Mouse (Mus musculus): ENCODE data around the gene Dhx30.
"Not testable (repeated sequence)": the region's sequence is repeated elsewhere in the genome, so short reads cannot be mapped to it uniquely, and the experiment has no call there.

The Dhx30 gene

DNA sequence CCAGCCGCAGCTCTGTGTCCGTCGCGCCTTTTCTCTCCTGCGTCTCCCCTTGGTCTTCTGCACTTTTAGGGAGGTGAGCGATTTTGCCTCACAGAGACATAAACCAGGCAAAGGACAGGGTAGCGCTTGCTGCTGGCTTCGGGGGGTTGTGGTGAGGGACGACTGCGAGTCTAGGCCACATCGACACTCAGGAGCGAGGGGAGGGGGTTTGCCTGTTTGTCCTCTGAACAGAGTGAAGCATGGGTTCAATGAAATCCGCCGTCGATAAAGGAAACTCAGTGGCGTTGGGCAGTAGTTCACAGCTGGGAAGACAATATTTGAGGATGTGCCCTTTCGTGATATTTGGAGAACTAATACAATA is at the start of gene Dhx30:
Dhx30 (minus strand) TSS at position 52 of the 361 bp plus-strand sequence.
- DNase-seq (ENCODE audit: low spot score in 2 of 2) = no peak

DNA sequence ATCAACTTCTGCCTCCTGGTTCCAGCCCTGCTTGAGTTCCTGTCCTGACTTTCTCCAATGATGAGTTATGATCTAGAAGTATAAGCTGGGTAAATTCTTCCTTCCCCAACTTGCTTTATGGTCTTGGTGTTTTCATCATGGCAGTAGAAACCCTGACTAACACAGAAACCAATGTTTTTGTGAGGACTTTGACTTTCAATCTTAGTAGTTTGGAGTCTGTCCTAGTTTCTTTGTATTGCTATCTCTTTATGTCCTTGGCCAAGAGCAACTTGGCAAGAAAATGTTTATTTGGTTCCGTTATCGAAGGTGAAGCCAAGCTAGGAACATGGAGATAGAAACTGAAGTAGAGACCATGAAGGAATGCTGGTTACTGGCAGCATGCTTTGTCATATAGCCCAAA is 45.4 kb upstream of the Dhx30 start:
- no peak for DNase-seq (ENCODE audit: low spot score in 2 of 2)

DNA sequence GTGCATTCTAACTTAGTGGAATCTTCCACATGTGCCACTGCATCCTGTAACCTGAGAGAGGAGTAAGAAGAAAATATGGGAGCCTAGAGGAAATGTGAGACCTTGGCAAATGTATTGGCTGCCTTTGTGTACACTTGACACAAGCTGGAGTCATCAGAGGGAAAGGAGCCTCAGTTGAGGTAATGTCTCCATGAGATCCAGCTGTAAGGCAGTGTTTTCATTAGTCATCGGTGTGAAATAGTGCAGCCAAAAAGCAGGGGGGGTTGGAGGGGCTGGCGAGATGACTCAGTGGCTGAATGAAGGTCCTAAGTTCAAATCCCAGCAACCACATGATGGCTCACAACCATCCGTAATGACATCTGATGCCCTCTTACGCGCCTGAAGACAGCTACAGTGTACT is 44.8 kb upstream of the Dhx30 start:
- DNase-seq (ENCODE audit: low spot score in 2 of 2) = no peak

DNA sequence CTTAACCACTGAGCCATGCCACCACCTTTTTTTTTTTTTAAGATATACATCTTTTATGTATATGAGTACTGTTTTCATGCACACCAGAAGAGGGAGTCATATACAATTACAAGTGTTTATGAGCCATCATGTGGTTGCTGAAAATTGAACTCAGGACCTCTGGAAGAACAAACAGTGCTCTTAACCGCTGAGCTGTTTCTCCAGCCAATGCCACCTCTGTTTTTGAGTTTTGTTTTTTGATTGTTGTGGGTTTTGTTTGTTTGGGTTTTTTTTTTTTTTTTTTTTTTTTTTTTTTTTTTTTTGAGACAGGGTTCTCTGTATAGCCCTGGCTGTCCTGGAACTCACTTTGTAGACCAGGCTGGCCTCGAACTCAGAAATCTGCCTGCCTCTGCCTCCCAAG is 42.9 kb upstream of the Dhx30 start:
- not testable (repeated sequence) for DNase-seq (ENCODE audit: low spot score in 2 of 2)

DNA sequence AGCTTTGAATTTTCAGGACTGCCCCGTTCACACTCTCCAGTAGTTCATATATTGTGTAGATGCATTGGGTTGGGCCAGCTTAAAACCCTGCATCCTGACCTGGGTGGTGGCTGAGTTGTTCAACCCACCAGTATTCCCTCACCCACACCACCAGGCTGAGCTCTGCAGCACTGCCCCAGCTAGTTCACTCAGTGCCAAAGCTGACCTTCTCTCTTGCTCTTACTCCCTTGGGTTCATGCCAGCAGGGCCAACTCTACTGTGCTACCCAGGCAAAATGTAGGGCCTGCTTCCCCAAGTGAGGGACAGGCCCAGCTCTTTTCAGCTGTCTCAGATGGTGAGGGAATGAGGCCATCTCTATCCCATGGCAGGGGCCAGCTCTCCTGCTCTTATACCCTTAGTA is 41.4 kb upstream of the Dhx30 start:
- peak; percentile 48 to 56 for DNase-seq (ENCODE audit: low spot score in 2 of 2)

DNA sequence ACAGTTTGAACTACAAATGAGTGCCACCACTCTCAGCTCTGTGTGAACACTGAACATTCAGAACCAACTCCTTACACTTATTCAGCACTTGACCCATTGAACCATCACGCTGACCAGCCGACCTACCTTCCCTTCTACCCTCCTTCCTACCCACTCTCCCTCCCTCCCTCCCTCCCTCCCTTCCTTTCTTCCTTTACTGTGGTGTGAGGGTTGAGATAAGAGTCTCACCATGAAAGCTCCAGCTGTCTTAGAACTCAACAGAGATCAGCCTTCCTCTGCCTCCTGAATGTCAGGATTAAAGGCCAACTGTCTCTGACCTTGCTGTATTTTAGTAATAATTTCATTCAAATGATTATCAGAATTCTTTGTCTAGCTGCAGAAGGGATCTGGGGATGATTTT is 31.0 kb upstream of the Dhx30 start:
- DNase-seq (ENCODE audit: low spot score in 2 of 2) = no peak

DNA sequence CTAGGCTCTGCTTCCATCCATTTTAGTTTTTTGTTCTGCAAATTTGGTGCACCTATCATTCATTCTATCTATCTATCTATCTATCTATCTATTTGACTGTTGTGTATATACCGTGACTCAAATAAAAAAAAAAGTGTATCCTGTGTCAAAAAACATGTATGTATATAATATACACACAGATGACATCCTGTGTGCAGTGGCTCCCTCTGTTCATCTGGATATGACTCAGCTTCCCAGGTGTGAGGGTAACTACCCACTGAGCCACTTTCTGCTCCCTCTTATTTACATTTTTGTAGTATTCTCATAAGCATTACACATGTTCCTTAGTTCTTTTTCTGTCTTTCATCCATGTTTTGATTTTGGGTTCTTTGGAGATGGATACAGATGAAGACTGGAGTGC is 24.5 kb upstream of the Dhx30 start:
- no peak for DNase-seq (ENCODE audit: low spot score in 2 of 2)

DNA sequence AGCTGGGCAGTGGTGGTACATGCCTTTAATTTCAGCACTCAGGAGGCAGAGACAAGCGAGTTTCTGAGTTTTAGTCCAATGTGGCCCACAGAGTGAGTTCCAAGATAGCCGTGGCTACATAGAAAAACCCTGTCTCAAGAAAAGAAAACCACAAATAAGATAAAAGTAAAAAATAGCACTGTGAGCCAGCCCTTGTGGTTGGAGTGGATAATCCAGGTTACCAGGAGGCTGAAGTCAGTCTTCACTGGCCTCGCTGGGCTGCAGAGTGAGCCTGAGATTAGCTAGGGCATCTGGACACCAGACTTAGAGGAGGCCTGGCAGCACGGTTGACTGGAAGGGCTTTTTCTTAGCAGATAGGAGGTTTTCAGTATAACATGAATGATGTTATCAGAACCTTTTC is 21.5 kb upstream of the Dhx30 start:
- DNase-seq (ENCODE audit: low spot score in 2 of 2) = no peak

DNA sequence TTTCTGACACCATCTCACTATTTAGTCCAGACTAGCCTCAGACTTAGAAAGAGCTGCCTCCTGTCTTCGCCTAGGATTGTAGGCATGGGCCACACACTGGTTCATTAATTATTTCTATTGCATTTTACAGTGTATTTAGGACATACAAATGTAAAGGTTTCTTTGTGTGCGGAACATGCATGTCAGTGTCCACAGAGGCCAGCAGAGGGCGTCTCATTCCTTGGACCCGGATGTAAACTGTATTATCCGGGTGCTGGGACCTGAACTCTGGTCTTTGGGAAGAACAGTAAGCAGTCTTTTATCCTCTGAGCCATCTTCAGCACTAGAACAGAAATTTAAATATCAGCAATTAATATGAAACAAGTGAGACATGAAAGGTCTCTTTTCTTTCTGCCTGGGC is 16.5 kb upstream of the Dhx30 start:
- DNase-seq (ENCODE audit: low spot score in 2 of 2) = no peak

DNA sequence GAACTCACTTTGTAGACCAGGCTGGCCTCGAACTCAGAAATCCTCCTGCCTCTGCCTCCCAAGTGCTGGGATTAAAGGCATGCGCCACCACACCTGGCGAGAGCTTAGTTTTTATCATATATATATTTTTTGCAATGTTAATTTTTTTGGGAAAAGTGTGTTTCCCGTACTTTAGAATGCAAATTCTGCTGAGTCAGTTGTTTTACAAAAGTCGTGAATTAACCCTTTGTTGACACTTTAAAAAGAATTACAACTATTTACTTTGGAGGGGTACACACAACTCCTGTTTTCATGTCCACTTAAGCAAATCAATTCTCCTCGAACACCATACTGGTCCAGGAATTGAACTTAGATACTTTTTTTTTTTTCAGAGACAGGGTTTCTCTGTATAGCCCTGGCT is 15.3 kb upstream of the Dhx30 start:
- DNase-seq (ENCODE audit: low spot score in 2 of 2) = no peak

DNA sequence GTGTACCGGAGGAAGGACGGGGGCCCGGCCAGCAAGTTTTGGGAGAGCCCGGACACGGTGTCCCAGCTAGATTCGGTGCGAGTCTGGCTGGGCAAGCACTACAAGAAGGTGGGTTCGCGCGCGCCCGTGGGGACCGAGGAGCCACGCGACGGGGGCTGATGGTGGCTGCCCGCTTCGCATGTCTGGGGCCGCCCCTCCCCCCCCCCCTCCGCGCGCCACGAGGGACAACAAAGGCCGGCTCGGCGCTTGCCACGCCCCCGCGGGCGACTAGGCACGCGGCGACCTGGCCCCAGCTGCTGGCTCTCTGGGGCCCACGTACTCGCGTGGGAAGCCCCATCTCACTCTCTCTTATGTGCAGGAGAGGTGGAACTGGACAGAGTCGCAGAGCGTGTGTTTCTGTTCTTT is 14.6 kb upstream of the Dhx30 start:
- no peak for DNase-seq (ENCODE audit: low spot score in 2 of 2)

DNA sequence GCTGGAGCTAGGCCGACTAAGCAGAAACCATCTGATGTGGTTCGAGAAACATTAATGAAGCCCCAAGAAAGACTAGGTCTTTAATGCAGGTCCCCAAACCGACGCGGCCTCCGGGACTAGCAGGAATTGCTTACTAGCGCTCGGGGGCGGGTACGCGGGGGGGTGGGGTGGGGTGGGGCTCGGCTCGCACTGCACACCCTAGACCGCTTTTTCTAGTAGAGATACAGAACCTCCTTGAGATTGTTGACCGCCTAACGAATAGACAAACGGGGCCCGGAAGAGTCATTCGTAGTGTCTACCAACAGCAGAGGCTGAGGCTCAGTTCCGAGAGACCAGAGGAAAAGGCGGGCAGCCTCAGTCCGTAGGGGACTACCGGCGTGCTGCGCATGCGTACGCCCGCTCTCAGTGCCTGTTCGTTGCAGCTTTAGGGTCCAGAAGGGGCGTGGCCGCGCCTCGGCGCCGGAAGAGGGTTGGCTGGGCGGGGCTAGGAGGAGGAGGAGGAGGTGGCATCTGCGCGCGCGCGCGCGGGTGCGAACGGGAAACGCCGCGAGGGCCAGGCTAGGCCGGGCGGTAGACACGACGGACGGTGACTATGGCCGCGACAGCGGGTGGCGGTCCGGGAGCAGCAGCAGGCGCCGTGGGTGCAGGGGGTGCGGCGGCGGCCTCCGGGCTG is 14.0 kb upstream of the Dhx30 start:
- peak; percentile 99 to 100 for DNase-seq (ENCODE audit: low spot score in 2 of 2)

- DNase-seq (ENCODE audit: low spot score in 2 of 2) = no peak
Measured at GRCm38 (mm10) chr9:110130896-110131524, 13.4 kb upstream of the Dhx30 start.

- not testable (repeated sequence) for DNase-seq (ENCODE audit: low spot score in 2 of 2)
Measured at GRCm38 (mm10) chr9:110124008-110124540, 6.4 kb upstream of the Dhx30 start.

- no peak for DNase-seq (ENCODE audit: low spot score in 2 of 2)
Measured at GRCm38 (mm10) chr9:110123322-110123721, 5.7 kb upstream of the Dhx30 start.

DNA sequence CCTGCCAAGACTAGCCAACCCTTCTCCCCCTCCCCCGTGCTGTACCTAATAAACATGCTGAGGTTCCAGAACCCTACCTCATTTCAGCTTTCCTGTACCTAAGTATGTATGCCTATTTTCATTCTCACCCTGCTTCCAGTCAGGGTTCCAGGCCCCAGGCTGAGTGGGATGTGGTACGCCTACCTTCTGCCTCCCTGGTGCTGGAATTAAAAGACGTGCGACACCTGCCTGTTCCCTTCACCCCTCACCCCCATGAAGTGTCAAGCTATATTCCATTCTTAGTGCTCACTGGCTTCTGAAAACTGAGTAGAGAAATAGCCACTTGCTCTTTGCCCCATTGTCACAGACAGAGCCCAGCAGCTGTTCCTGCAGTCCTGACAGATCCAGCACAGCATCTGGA is 3.8 kb upstream of the Dhx30 start:
- DNase-seq (ENCODE audit: low spot score in 2 of 2) = peak in 1 of 2 experiments; percentile 32

DNA sequence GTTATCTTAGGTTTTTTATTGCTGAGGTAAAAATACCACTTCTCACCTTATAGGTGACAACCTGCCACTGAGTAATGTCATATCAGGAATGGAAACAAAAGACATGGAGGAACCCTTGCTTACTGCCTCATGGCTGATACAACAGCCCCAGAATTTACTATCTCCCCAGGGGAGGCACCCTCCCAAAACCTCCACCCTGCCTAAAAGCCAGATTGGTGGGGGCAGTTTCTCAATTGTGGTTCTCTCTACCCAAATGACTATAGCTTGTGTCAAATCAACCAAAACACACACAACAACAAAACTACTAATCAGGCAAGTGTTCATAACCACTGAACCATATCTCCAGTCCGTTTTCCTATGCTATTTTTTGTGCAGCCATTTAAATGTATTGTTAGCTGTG is 619 bp upstream of the Dhx30 start:
- DNase-seq (ENCODE audit: low spot score in 2 of 2) = no peak

GRCm38 (mm10) chr9:110116977-110117778 is 452 bp downstream of the Dhx30 start, which contains the start of gene Smarcc1:
TSS of gene Smarcc1 (plus strand) at chr9:110117708.
- DNase-seq (ENCODE audit: low spot score in 2 of 2) = peak; percentile 94

DNA sequence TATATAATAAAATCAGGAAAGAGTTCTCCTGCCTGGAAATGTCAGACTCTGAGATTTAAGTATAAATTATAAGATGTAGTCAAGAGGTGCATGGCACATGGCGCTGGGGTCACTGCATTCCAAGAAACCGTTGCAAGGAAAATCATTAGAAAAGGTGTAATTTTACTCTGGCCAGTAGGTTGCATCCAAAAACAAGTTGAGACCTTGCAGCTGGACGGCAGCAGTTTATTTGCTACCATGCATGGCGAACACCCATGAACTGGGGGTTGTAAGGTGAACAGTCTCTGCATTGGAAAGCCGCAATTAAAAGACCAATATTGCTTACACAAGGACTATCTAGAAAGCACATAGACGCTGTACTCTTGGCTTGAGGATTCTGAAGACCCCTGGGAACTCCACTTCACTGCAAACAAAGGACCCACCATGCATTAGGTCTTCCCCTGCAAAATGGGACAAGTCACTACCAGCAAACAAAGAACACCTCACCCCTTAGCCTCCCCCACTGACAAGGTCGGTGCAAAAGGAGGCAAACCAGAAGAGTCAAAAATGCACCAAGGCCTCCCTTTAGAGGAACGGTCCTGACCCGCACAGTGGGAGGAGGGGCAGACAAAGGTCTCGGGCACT is 1.2 kb downstream of the Dhx30 start:
- no peak for DNase-seq (ENCODE audit: low spot score in 2 of 2)

DNA sequence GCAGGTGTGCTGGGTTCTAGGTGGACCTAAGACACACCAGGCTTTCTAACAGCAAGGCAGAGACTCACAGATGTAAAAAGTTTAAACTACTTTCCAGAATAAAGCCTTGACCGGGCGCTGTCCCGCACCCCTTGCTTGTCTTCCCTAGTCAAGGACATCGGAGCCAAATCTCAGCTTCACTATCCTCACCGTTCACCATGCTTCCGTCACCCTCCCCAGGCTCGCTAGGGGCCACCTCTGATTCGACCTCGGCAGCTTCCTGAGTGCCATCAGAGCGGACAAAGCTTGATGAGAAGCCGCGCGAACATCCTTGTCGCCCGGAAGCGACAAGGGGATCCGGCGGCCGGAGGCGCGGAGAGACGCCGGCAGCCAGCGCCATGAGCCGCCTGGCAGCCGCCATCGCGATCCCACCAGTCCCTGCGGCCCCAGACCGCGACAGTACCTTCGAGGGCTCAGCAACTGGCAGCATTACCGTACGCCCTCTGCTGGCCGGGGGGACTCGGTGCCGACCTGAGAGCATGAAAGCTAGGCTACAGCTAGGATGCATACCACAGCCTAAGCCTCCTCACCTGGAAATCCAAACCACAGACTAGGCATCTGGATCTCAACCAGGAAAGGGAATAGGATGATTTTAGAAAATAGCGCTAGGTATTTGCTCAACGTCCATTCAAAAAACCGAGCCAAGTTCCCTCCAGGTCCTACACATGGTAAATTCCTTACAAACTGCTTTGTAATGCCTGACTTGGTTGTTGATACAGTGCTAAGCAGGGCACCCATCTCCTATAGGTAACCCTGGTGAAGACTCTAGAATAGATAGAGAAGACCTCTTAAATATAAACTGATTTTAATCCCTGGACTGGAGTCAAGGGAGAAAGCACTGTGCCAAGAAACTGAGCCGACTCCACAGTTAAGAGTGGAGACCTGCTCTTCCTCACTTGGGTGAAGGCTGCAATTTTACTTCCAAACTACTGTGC is 16.7 kb downstream of the Dhx30 start:
- DNase-seq (ENCODE audit: low spot score in 2 of 2) = peak; percentile 94 to 97

DNA sequence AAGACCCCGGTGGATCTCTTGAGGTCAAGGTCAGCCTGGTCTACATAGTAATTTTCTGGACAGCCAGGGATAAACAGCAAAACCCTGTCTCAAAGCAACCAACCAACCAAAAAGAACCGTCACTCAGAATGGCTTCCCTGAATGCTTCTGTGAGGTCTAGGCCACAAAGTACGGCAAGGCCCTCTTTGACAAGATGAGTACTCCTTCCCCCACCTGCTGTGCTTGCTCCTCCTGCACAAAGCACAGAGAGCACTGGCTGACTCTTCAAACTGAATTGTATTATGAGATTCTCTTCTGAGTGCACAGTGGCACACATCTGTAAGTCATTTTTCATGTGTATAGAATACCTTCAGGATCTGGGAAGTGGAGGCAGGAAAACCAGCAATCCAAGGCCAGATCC is 19.8 kb downstream of the Dhx30 start:
- DNase-seq (ENCODE audit: low spot score in 2 of 2) = no peak

Data from right cerebral cortex, postnatal 10 days (tissue).